Mouse (Mus musculus) embryonic facial prominence, embryonic 14.5 days (tissue): ENCODE data around the gene Dmtf1. TPM values are rescaled to one million over a fixed set of nuclear protein-coding genes. Genes with fewer than 3 reads are reported as not detected.

ENCODE experiments used
- ATAC-seq: fragments of 200-750 bp; cut with Nextera tagmentation; 2 replicates; pipeline ENCODE4 v1.8.0; 2017; ENCODE audit warnings: low read depth, moderate number of reproducible peaks, moderate TSS enrichment
- DNase-seq: peaks from one replicate; pipeline ENCODE4 v3.0.0-alpha.2; 2015; ENCODE audit warnings: low spot score
- H3K27ac ChIP-seq: fragments of 300-500 bp; sonication (generic); replicated peaks from 2 replicates; pipeline ENCODE4 v1.5.1; 2014; ENCODE audit warnings: low read depth, mild to moderate bottlenecking, low read length, moderate library complexity
- H3K27me3 ChIP-seq: fragments of 300-500 bp; sonication (generic); replicated peaks from 2 replicates; pipeline ENCODE4 v1.6.1; 2014; ENCODE audit warnings: low read length; ENCODE audit not compliant: control insufficient read depth, insufficient read depth
- H3K36me3 ChIP-seq: fragments of 300-500 bp; sonication (generic); 2 replicates; pipeline ENCODE4 v1.6.1; 2014; ENCODE audit warnings: low read length, mixed read lengths; ENCODE audit not compliant: control insufficient read depth, insufficient read depth
- H3K4me1 ChIP-seq: fragments of 300-500 bp; sonication (generic); 2 replicates; pipeline ENCODE4 v1.6.1; 2014; ENCODE audit warnings: antibody characterized with exemption, low read length; ENCODE audit not compliant: control insufficient read depth, insufficient read depth
- H3K4me2 ChIP-seq: fragments of 300-500 bp; sonication (generic); 2 replicates; pipeline ENCODE4 v1.6.1; 2014; ENCODE audit warnings: low read depth, mild to moderate bottlenecking, low read length, moderate library complexity, mixed read lengths
- H3K4me3 ChIP-seq: fragments of 300-500 bp; sonication (generic); 2 replicates; pipeline ENCODE4 v1.5.1; 2014; ENCODE audit warnings: low read depth, mild to moderate bottlenecking, low read length
- H3K9ac ChIP-seq: fragments of 300-500 bp; sonication (generic); 2 replicates; pipeline ENCODE4 v1.6.1; 2014; ENCODE audit warnings: low read depth, mild to moderate bottlenecking, low read length, moderate library complexity, mixed read lengths
- H3K9me3 ChIP-seq: fragments of 300-500 bp; sonication (generic); 2 replicates; pipeline ENCODE4 v1.6.1; 2016; ENCODE audit warnings: low read length; ENCODE audit not compliant: control insufficient read depth
- WGBS: fragments of 180-500 bp; shearing (Covaris S2); extraction: QIAGEN DNeasy Blood & Tissue Kit; methylation state at CpG from one replicate; pipeline ENCODE4 v1.1.7; 2014; 5-methylcytosine and 5-hydroxymethylcytosine counted together
- polyA plus RNA-seq: library from polyadenylated mRNA; unstranded; fragments of >200 nt; fragmentation: Nextera tagmentation; extraction: Ambion mirVana; gene quantifications from 2 replicates; pipeline ENCODE4 v1.2.1, GENCODE M21; 2014

Gene Dmtf1
- polyA plus RNA-seq, 1 experiment from 2014 or later = 50.0 TPM

DNA sequence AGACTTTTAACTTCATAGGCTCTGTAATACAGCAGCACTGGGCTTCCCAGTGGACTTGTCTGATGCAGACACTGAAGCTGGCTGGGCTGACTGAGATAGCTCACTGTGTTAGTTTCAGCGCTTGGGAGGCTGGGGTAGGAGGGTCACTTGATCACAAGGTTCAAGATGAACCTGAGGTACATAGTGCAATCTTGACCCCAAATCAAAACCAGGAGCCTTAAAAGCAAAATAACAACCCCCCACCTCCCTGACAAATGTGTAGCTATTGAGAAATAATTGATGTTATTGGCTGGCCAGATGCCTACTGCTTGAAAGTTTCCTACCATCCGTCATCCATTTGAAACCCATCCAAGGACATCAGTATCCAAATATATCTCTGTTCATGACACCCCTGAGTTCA is 58.9 kb downstream of the Dmtf1 start:
- DNase-seq (no peak), ATAC-seq (no peak)
- no peak overlapping the region for H3K4me3 ChIP-seq
- H3K9ac ChIP-seq = no peak overlapping the region
- H3K36me3 ChIP-seq = no peaks in the 10 kb centered on the region
- peaks cover 20% of the 10 kb centered on the region for H3K27me3 ChIP-seq
- H3K4me1 ChIP-seq = no peaks in the 10 kb centered on the region
- no peak overlapping the region for H3K4me2 ChIP-seq
- 88% methylated on average over 2 of the region's 2 CpGs for WGBS
- H3K27ac ChIP-seq = no peak overlapping the region
- no peaks in the 10 kb centered on the region for H3K9me3 ChIP-seq

DNA sequence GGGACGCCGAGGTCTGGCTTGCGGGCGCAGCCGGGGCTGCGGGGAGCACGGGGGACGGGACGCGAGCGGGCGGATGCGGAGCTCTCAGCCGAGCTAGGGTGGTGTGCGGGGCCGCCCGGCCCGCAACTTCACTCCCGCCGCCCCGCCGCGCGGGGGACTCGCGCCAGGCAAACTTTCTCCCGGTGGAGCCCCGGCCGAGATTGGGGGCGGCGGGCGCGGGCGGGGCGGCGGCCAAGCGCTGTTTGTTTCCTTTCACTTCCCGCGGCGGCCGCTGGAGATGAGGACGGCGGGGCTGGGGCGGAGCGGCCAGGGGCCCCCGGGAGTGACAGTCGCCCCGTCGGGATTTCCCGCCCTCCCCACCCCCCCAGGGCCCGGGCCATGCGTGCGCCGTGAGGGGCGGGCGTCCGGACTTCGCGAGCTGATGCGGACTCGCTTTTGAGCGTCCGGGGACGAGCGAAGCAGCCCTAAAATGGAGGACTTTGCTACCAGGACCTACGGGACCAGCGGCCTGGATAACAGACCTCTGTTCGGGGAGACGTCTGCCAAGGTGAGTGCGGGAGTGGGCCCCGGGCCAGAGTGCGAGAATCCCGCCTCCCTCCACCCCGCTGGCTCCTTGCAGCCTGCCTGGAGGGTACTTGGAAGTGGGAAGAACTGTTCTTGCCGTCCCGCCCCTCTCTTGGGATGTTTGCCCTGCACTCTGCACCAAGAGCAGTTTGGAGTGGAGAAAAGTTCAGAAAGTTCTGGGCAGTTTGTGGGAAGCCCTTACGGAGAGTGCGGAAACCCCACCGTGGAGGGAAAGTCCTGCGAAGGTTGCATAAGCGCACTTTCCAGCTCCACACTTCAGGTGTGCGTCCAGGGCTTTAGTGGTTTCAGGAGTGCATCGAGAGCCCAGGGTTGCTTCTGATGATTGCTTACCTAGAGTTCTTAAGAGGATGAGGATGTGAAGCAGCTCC is 60.5 kb downstream of the Dmtf1 start:
- Histone ChIP-seq H3K27me3 (peaks cover 20% of the 10 kb centered on the region), H3K36me3 (no peaks in the 10 kb centered on the region), H3K4me3 (peak overlapping the region; percentile 90), H3K9me3 (peaks cover 5% of the 10 kb centered on the region), H3K4me2 (peak overlapping the region; percentile 74), H3K4me1 (no peaks in the 10 kb centered on the region), H3K9ac (peak overlapping the region; percentile 79), H3K27ac (no peak overlapping the region; the same call in 1 of the 2 replicates)
- ATAC-seq (peak; percentile 72), DNase-seq (peak; percentile 41)
- 2% methylated on average over 22 of the region's 83 CpGs for WGBS

DNA sequence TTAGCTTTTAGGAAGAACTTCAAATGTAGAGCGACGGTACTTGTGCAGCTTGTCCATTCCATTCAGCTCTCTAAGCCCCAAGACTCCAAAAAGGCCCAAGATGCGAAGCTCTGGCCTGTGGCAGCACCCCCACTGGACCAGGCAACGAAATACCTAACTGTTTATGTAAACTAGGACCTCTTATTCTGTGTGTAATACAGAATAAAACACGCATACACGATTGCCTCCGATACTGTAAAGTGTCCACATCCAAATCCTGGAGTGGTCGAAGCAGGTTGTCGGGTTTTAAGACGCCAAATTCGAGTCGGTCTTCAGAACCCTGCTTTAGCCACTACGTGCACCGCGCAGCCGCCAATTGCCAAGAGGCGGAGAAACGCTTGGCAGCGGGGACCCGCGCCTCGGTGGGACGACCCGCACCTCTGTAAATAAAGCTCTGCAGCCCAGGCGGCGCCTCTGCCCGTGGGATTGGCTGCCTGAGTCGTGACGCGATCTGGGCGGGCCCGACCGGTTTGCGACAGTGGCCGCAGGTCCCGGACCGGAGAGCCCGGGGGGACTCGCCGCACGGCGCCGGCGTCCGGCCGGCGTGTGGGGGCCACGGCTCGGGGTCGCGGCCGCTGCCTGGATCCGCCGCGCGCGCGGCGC is 61.2 kb downstream of the Dmtf1 start, which contains the start of gene Tmem243:
Tmem243 (plus strand) TSS at position 462 of the 642 bp plus-strand sequence.
- peak within 1 kb of the TSS; percentile 90 for H3K4me3 ChIP-seq
- H3K9ac ChIP-seq = peak within 1 kb of the TSS; percentile 79
- DNase-seq (peak; percentile 93), ATAC-seq (peak; percentile 97)
- H3K9me3 ChIP-seq = peaks cover 7% of the 10 kb centered on the region
- H3K36me3 ChIP-seq = no peaks in the 10 kb centered on the region
- H3K27me3 ChIP-seq = peaks cover 20% of the 10 kb centered on the region
- H3K4me2 ChIP-seq = peak within 1 kb of the TSS; percentile 74
- H3K4me1 ChIP-seq = no peaks in the 10 kb centered on the region
- 1% methylated on average over 23 of the region's 59 CpGs for WGBS
- H3K27ac ChIP-seq = no peak within 1 kb of the TSS; the same call in 1 of the 2 replicates

DNA sequence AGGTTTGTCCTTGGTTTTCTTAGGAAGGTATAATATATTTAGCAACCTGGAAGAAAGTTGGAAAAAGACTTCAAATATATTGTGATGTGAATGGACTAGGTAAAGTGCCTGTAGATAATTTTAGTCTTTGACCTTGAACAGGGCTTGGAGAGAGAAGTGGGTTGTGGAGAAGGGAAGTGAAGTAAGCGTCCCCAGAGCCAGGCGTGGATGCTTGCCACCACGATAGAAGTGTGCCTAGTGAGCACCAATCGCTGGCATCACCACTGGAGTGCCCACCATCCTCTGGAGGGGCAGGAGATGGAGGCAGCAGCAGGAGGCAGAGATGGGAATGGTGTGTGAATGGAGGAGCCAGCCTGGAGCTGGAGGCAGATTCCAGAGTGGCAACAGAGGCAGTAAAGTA is 68.1 kb downstream of the Dmtf1 start:
- Histone ChIP-seq H3K4me3 (no peak overlapping the region), H3K4me1 (no peaks in the 10 kb centered on the region), H3K27ac (no peak overlapping the region), H3K4me2 (no peak overlapping the region), H3K36me3 (no peaks in the 10 kb centered on the region), H3K27me3 (no peaks in the 10 kb centered on the region), H3K9me3 (peaks cover 7% of the 10 kb centered on the region), H3K9ac (no peak overlapping the region)
- ATAC-seq (no peak), DNase-seq (no peak)
- 88% methylated on average over 4 of the region's 4 CpGs for WGBS

DNA sequence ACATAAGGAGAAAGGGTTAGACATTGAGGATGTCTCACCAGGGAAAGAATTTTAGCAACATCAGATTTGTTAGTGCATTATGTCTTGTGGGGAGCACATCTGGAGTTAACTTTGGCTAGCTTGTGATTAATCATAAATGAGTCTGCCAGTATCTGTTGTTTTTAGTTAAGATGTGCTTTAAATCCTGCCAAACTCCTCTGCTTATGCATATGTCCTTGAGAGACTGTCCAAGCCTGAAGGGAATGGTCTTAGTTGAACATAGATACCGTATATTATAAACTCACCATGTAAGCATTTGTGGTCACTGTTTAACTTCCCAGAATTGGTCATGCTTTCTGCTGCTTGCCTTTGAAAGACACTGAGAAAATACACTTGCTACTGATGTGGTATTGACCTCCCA is 68.9 kb downstream of the Dmtf1 start:
- ATAC-seq (no peak), DNase-seq (peak; percentile 38)
- no peak overlapping the region for H3K4me2 ChIP-seq
- no peak overlapping the region for H3K4me3 ChIP-seq
- no peaks in the 10 kb centered on the region for H3K4me1 ChIP-seq
- no peaks in the 10 kb centered on the region for H3K36me3 ChIP-seq
- WGBS = 75% methylated on average over 1 of the region's 1 CpGs
- no peak overlapping the region for H3K9ac ChIP-seq
- no peak overlapping the region for H3K27ac ChIP-seq
- no peaks in the 10 kb centered on the region for H3K27me3 ChIP-seq
- H3K9me3 ChIP-seq = peaks cover 7% of the 10 kb centered on the region

DNA sequence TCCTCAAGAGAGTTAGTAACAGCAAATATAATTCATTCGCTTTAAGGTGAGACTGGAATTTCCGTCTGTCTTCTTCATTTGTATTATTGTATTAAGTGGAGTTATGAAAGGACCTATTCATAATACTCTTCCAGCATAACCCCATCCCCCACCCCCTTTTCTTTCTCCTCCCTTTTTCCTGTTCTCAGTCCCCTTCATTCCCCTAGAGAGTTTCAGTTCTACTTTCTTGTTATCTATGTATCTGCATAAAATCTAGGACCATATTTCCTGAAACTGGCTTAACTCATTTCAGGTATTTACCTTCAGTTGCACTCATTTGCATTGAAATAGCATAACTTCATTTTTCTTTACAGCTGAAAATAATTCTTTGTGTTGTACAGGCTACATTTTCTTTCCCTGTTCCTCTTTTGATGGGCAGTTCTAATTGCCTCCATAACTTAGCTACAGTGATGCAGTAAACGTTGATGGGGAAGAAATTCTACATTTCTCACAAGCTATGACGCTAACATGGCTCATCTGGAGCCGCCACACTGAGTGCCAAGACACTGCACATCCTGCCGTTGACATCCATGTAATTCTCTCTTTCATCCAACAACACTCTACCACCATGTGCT is 71.0 kb downstream of the Dmtf1 start:
- Histone ChIP-seq H3K9ac (no peak overlapping the region), H3K4me2 (no peak overlapping the region), H3K36me3 (no peaks in the 10 kb centered on the region), H3K27me3 (no peaks in the 10 kb centered on the region), H3K9me3 (no peaks in the 10 kb centered on the region), H3K27ac (no peak overlapping the region), H3K4me3 (no peak overlapping the region), H3K4me1 (no peaks in the 10 kb centered on the region)
- ATAC-seq (no peak), DNase-seq (no peak)
- 68% methylated on average over 6 of the region's 6 CpGs for WGBS

DNA sequence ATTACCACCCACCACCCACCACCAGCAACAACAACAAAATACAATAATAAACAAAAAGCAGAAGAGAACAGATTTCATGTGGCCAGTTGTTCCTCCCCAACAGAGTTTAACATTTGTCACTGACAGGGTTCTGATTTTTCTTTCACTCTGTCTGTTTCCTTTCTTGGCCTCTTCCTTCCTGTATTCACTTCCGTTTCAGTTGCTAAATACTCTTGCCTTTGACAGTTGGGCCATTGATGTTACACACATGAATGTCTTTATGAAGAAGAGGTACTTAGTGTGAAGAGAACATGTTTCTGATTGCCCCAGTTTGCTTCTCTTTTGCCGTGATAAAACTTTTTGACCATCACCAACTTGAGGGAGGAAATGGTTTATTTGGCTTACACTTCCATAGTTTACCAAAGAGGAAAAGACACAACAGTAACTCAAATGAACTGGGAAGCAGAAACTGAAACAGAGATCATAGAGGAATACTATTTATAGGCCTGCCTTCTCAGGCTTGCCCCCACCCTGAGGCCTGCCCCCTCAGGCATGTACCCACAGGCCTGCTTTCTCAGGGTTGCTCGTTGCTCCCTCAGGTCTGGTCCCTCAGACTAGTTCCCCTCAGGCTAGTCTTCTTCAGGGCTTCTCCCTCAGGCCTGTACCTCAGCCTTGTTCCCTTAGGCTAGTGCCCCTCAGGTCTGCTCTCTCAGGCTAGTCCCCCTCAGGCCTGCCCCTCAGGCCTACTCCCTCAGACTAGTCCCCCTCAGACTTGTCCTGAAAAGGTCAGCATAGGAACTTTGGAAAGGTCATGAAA is 74.5 kb downstream of the Dmtf1 start:
- Histone ChIP-seq H3K27ac (no peak overlapping the region), H3K4me3 (no peak overlapping the region), H3K4me1 (no peaks in the 10 kb centered on the region), H3K36me3 (no peaks in the 10 kb centered on the region), H3K9me3 (no peaks in the 10 kb centered on the region), H3K4me2 (no peak overlapping the region), H3K9ac (no peak overlapping the region), H3K27me3 (no peaks in the 10 kb centered on the region)
- DNase-seq = no peak
- 68% methylated on average over 3 of the region's 3 CpGs for WGBS
- ATAC-seq = no peak; the same call in 1 of the 2 replicates
